Comparison of ENCODE assay signal across 7 mouse cellular contexts in genomic region chr2:35613946-35614353, GRCm38 (mm10). TPM values are rescaled to one million over a fixed set of nuclear protein-coding genes. Genes with fewer than 3 reads are reported as not detected.
DNase-seq lines count a peak whose midpoint lies in the region; ATAC-seq and TF ChIP-seq lines count a peak whose summit lies in the region.

No protein-coding gene starts in this region.

- no peak overlapping the region for H3K4me2 ChIP-seq in embryonic facial prominence, embryonic 14.5 days (ENCODE audit: low read depth, low read length)
- H3K4me2 ChIP-seq in stomach, embryonic 15.5 days = no peak overlapping the region

- no peaks in the 10 kb centered on the region for H3K27me3 ChIP-seq in embryonic facial prominence, embryonic 14.5 days (replicated peaks; ENCODE audit: control insufficient read depth, insufficient read depth, low read length)
- H3K27me3 ChIP-seq in kidney, adult 2 months (replicated peaks; ENCODE audit: control insufficient read depth, insufficient read depth, low read length) = no peaks in the 10 kb centered on the region
- no peaks in the 10 kb centered on the region for H3K27me3 ChIP-seq in stomach, embryonic 15.5 days (replicated peaks)

- H3K36me3 ChIP-seq in embryonic facial prominence, embryonic 14.5 days (ENCODE audit: control insufficient read depth, insufficient read depth, low read length) = no peaks in the 10 kb centered on the region
- no peaks in the 10 kb centered on the region for H3K36me3 ChIP-seq in kidney, adult 2 months (ENCODE audit: control insufficient read depth, insufficient read depth, low read length)
- H3K36me3 ChIP-seq in stomach, embryonic 15.5 days = no peaks in the 10 kb centered on the region

- DNase-seq in ovary, adult 18-20 months (ENCODE audit: low spot score) = peak; percentile 30
- no peak for DNase-seq in ovary, postnatal 36 days (ENCODE audit: low spot score)
- DNase-seq in embryonic facial prominence, embryonic 14.5 days (ENCODE audit: low spot score) = peak; percentile 67
- peak; percentile 74 for DNase-seq in kidney, adult 2 months
- DNase-seq in left cerebral cortex, postnatal 36 days (ENCODE audit: low spot score in 2 of 2) = no peak

- no peak overlapping the region for H3K4me3 ChIP-seq in embryonic facial prominence, embryonic 14.5 days (ENCODE audit: low read depth, low read length)
- no peak overlapping the region for H3K4me3 ChIP-seq in kidney, adult 2 months (ENCODE audit: insufficient read depth, low read depth, low read length)
- H3K4me3 ChIP-seq in stomach, embryonic 15.5 days (replicated peaks) = no peak overlapping the region

- peaks cover 41% of the 10 kb centered on the region for H3K4me1 ChIP-seq in embryonic facial prominence, embryonic 14.5 days (ENCODE audit: control insufficient read depth, insufficient read depth, low read length)
- H3K4me1 ChIP-seq in kidney, adult 2 months (ENCODE audit: control insufficient read depth, insufficient read depth, low read length) = peaks cover 17% of the 10 kb centered on the region
- peaks cover 74% of the 10 kb centered on the region for H3K4me1 ChIP-seq in stomach, embryonic 15.5 days

- no peak overlapping the region for H3K27ac ChIP-seq in embryonic facial prominence, embryonic 14.5 days (replicated peaks; ENCODE audit: low read depth, low read length)
- H3K27ac ChIP-seq in kidney, adult 2 months (ENCODE audit: insufficient read depth, low read depth, low read length) = peak overlapping the region; percentile 32
- peak overlapping the region; percentile 65 for H3K27ac ChIP-seq in stomach, embryonic 15.5 days

- no peak overlapping the region for H3K9ac ChIP-seq in embryonic facial prominence, embryonic 14.5 days (ENCODE audit: low read depth, low read length)
- no peak overlapping the region for H3K9ac ChIP-seq in stomach, embryonic 15.5 days

- no peak for TF ChIP-seq POLR2A in kidney, adult 2 months (IDR thresholded peaks at IDR 0.05; ENCODE audit: low read depth, low read length)

- intact Hi-C loops in left cerebral cortex, postnatal 36 days (cut with DNase I) = no loop called here

- H3K9me3 ChIP-seq in embryonic facial prominence, embryonic 14.5 days (ENCODE audit: control insufficient read depth, low read length) = no peaks in the 10 kb centered on the region
- no peaks in the 10 kb centered on the region for H3K9me3 ChIP-seq in stomach, embryonic 15.5 days

- TF ChIP-seq CTCF in kidney, adult 2 months (conservative IDR thresholded peaks at IDR 0.05; ENCODE audit: insufficient read depth, insufficient read length, low read depth, low read length) = no peak

- no peak for ATAC-seq in embryonic facial prominence, embryonic 14.5 days (ENCODE audit: low read depth)
- no peak for ATAC-seq in stomach, embryonic 15.5 days (ENCODE audit: insufficient read depth, low FRiP score, low read depth)
- ATAC-seq in granulocyte monocyte progenitor cell, adult 5-6 weeks (replicated peaks; ENCODE audit: poor library complexity, severe bottlenecking) = no peak

- WGBS in embryonic facial prominence, embryonic 14.5 days = 28% methylated on average over 3 of the region's 3 CpGs
- 22% methylated on average over 3 of the region's 3 CpGs for WGBS in kidney, adult 2 months
- WGBS in stomach, embryonic 15.5 days = 38% methylated on average over 3 of the region's 3 CpGs

RNA-seq across cellular contexts. Expression of gene Dab2ip, which starts 55.9 kb away (rescaled TPM):
- 42.8 and 50.5 TPM in 2 replicates for polyA plus RNA-seq in embryonic facial prominence, embryonic 14.5 days (2014; fragmentation: Nextera tagmentation; extraction: Ambion mirVana)
- 32.9 and 42.9 TPM in 2 replicates for polyA plus RNA-seq in kidney, adult 2 months (2012; rRNA removed)
- 60.0 and 62.5 TPM in 2 replicates for polyA plus RNA-seq in stomach, embryonic 15.5 days (2015; fragmentation: Nextera tagmentation; extraction: Ambion mirVana)
- 3.6 and 8.0 TPM in 2 replicates for total RNA-seq in granulocyte monocyte progenitor cell, adult 5-6 weeks (2014; fragmentation: Nextera tagmentation)
- total RNA-seq in granulocyte monocyte progenitor cell, adult 5-6 weeks (2017) = 3.0 and 3.9 TPM in 2 replicates
- total RNA-seq in left cerebral cortex, postnatal 36 days (2021) = 100 to 1,000 TPM; 144 to 156 TPM

Comparison
In these comparisons a context has a peak if more than half of its experiments do, and no peak if none do; other contexts are left out.
1. DNase-seq: peak in ovary, adult 18-20 months (single experiment), embryonic facial prominence, embryonic 14.5 days (single experiment) and kidney, adult 2 months (single experiment); none in ovary, postnatal 36 days (single experiment) and left cerebral cortex, postnatal 36 days (0 of 2).